Mouse (Mus musculus): ENCODE results near the gene Sbf2. TPM values are rescaled to one million over a fixed set of nuclear protein-coding genes. Genes with fewer than 3 reads are reported as not detected.

Sbf2 gene
- polyA plus RNA-seq, 1 experiment from 2014 or later = 24.7 TPM

DNA sequence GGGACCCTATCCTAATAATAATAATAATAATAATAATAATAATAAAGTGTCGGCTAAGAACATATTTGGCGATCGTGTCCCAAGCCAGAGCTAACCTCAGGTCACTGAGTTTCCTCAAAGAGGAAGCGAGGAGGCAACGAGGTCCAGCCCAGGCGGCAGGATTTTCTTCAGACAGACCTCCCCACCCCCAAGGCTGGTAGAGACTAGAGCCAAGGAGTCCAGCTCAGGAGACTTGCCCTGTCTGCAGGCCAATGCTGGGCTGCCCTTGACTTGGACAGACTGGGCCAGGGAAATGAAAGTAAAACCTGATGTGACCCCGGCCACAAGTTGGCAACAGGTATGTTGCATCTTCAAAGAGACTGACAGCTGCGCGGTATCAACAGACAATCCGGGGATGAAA lies 10.8 kb upstream of the Sbf2 start:
- WGBS = 72% methylated on average over 10 of the region's 10 CpGs
- Histone ChIP-seq H3K4me2 (ENCODE audit: low read depth, low read length) (no peak overlapping the region), H3K4me3 (ENCODE audit: low read length) (peak overlapping the region; percentile 33), H3K9me3 (ENCODE audit: control insufficient read depth, low read length) (no peaks in the 10 kb centered on the region), H3K36me3 (ENCODE audit: control insufficient read depth, insufficient read depth, low read length) (no peaks in the 10 kb centered on the region), H3K27ac (ENCODE audit: low read length) (no peak overlapping the region), H3K9ac (ENCODE audit: low read depth, low read length) (0 out of 2 replicates have a peak overlapping the region, but pooled peaks have one; percentile 45), H3K4me1 (ENCODE audit: control insufficient read depth, insufficient read depth, low read length) (peaks cover 31% of the 10 kb centered on the region), H3K27me3 (replicated peaks; ENCODE audit: control insufficient read depth, insufficient read depth, low read length) (peaks cover 13% of the 10 kb centered on the region; the same call in 1 of the 2 replicates)
- ATAC-seq = no peak

DNA sequence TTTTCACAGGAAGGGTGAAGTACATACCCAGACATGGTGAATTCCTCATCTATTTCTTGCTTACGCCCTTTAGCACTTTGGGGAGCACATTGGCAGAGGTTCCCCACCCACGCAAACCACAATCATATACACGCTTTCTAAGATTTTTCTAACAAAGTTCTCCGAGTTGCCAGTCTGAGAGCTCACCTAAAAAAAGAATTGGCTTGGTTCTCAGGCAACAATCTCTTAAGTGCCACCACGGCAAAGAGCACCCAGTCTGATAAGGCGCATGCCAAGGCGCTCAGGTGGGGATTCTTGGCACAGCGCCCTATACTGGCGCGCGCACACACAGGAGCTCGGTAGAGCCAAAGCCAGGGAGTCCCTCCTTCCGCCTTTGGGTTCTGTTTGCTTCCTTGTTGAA lies 10.2 kb upstream of the Sbf2 start:
- peaks cover 31% of the 10 kb centered on the region for H3K4me1 ChIP-seq (ENCODE audit: control insufficient read depth, insufficient read depth, low read length)
- peaks cover 13% of the 10 kb centered on the region; the same call in 1 of the 2 replicates for H3K27me3 ChIP-seq (replicated peaks; ENCODE audit: control insufficient read depth, insufficient read depth, low read length)
- no peak overlapping the region for H3K9ac ChIP-seq (ENCODE audit: low read depth, low read length)
- no peak overlapping the region for H3K4me2 ChIP-seq (ENCODE audit: low read depth, low read length)
- no peaks in the 10 kb centered on the region for H3K36me3 ChIP-seq (ENCODE audit: control insufficient read depth, insufficient read depth, low read length)
- 91% methylated on average over 13 of the region's 13 CpGs for WGBS
- H3K27ac ChIP-seq (ENCODE audit: low read length) = no peak overlapping the region
- H3K9me3 ChIP-seq (ENCODE audit: control insufficient read depth, low read length) = no peaks in the 10 kb centered on the region
- ATAC-seq = no peak
- no peak overlapping the region for H3K4me3 ChIP-seq (ENCODE audit: low read length)

DNA sequence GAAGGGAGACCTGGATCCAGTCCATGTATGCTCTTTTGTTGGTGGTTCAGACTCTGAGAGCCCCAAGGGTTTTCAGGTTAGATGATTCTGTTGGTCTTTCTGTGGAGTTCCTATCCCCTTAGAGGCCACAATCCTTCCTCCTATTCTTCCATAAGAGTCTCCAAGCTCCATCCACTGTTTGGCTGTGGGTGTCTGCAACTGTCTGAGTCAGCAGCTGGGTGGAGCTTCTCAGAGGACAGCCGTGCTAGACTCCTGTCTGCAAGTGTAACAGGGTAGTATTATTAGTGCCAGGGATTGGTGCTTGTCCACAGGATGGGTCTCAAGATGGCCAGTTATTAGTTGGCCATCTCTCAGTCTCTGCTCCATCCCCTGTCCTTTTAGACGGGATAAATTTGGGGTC lies 9.3 kb upstream of the Sbf2 start:
- Histone ChIP-seq H3K9ac (ENCODE audit: low read depth, low read length) (no peak overlapping the region), H3K4me3 (ENCODE audit: low read length) (no peak overlapping the region), H3K4me2 (ENCODE audit: low read depth, low read length) (no peak overlapping the region), H3K36me3 (ENCODE audit: control insufficient read depth, insufficient read depth, low read length) (no peaks in the 10 kb centered on the region), H3K4me1 (ENCODE audit: control insufficient read depth, insufficient read depth, low read length) (peaks cover 34% of the 10 kb centered on the region), H3K27ac (ENCODE audit: low read length) (no peak overlapping the region), H3K27me3 (replicated peaks; ENCODE audit: control insufficient read depth, insufficient read depth, low read length) (peaks cover 11% of the 10 kb centered on the region; the same call in 1 of the 2 replicates), H3K9me3 (ENCODE audit: control insufficient read depth, low read length) (no peaks in the 10 kb centered on the region)
- 60% methylated on average over 2 of the region's 2 CpGs for WGBS
- no peak for ATAC-seq

DNA sequence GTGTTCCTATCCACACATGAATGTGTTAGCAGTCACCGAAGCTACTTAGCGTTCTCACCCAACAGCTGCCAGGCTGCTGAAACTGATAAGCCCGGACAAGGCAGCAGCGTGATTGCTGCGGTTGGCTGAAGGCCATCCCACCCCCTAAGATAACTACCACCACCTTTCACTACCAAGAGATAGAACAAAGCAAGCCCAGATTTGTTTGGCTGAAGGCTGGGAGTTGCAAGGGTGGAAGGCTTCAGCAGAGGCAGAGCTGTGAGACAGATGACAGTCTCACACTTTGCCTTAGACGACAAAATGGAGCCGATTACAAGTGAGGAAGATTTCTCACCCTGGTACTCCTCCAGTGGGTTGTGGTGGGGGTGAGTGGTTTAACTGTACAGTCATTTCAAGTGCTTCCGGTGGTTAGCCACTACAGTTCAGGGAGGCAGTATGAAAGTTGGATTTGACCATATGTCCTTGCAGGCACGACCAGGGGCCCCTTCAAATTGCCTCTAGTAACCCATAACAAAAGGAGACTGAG lies 4.4 kb upstream of the Sbf2 start:
- no peaks in the 10 kb centered on the region for H3K9me3 ChIP-seq (ENCODE audit: control insufficient read depth, low read length)
- peaks cover 16% of the 10 kb centered on the region for H3K4me1 ChIP-seq (ENCODE audit: control insufficient read depth, insufficient read depth, low read length)
- no peak overlapping the region for H3K27ac ChIP-seq (ENCODE audit: low read length)
- 0 out of 2 replicates have a peak overlapping the region, but pooled peaks have one; percentile 24 for H3K9ac ChIP-seq (ENCODE audit: low read depth, low read length)
- no peaks in the 10 kb centered on the region for H3K27me3 ChIP-seq (replicated peaks; ENCODE audit: control insufficient read depth, insufficient read depth, low read length)
- no peak overlapping the region for H3K4me2 ChIP-seq (ENCODE audit: low read depth, low read length)
- no peak for ATAC-seq
- no peaks in the 10 kb centered on the region for H3K36me3 ChIP-seq (ENCODE audit: control insufficient read depth, insufficient read depth, low read length)
- H3K4me3 ChIP-seq (ENCODE audit: low read length) = no peak overlapping the region
- 25% methylated on average over 9 of the region's 9 CpGs for WGBS

DNA sequence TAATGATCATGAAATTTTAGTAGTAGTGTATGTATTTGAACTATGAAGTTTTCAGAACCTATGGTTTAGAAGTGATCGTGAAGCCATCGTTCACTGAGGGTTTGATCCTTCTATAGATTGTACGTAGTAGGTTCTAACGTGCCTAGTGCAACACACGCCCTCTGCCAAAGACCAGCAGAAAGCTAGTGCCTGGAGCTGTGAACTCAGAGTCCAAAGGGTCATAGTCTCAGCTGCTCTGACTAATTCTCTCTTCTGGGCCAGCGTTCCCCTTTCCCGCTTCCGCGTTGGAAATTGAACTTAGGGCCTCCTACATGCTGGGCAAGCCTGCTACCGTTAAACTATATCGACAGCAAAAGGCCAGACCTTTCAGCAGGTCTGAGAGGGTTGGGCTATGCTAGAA lies 1.1 kb upstream of the Sbf2 start:
- peak overlapping the region; percentile 79 for H3K4me2 ChIP-seq (ENCODE audit: low read depth, low read length)
- WGBS = 12% methylated on average over 11 of the region's 11 CpGs
- no peaks in the 10 kb centered on the region for H3K9me3 ChIP-seq (ENCODE audit: control insufficient read depth, low read length)
- no peaks in the 10 kb centered on the region for H3K27me3 ChIP-seq (replicated peaks; ENCODE audit: control insufficient read depth, insufficient read depth, low read length)
- peak overlapping the region; percentile 91; the same call in 1 of the 2 replicates for H3K4me3 ChIP-seq (ENCODE audit: low read length)
- H3K27ac ChIP-seq (ENCODE audit: low read length) = peak overlapping the region; percentile 100
- peak; percentile 73 for ATAC-seq
- H3K36me3 ChIP-seq (ENCODE audit: control insufficient read depth, insufficient read depth, low read length) = no peaks in the 10 kb centered on the region
- peaks cover 30% of the 10 kb centered on the region for H3K4me1 ChIP-seq (ENCODE audit: control insufficient read depth, insufficient read depth, low read length)
- no peak overlapping the region for H3K9ac ChIP-seq (ENCODE audit: low read depth, low read length)

DNA sequence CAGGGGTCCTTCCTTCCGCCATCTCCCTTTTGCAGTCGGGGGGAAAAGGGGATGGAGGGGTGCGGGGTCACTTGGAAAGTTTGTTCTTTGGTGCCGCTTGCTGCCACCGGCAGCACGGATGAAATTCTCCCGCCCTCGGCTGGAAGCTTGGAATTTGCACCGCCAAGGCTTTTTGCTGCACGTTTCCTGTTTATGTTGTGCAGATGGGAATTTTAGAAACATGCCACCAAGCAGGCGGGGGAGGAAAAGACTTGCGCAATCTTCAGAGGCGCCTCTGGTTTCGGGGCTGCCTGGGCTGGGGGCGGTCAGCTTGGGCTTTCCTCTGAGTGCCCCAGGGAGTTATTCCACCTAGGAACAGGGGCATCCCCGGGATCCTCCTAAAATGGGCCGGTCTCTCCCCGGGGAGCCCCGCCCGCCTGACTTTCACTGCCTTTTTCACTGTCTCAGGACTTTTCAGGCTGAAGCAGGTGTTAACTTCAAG lies 469 bp upstream of the Sbf2 start:
- ATAC-seq = peak; percentile 47
- H3K9ac ChIP-seq (ENCODE audit: low read depth, low read length) = peak overlapping the region; percentile 95
- H3K9me3 ChIP-seq (ENCODE audit: control insufficient read depth, low read length) = no peaks in the 10 kb centered on the region
- peaks cover 30% of the 10 kb centered on the region for H3K4me1 ChIP-seq (ENCODE audit: control insufficient read depth, insufficient read depth, low read length)
- H3K36me3 ChIP-seq (ENCODE audit: control insufficient read depth, insufficient read depth, low read length) = no peaks in the 10 kb centered on the region
- H3K27me3 ChIP-seq (replicated peaks; ENCODE audit: control insufficient read depth, insufficient read depth, low read length) = no peaks in the 10 kb centered on the region
- peak overlapping the region; percentile 91 for H3K4me3 ChIP-seq (ENCODE audit: low read length)
- peak overlapping the region; percentile 100 for H3K27ac ChIP-seq (ENCODE audit: low read length)
- H3K4me2 ChIP-seq (ENCODE audit: low read depth, low read length) = peak overlapping the region; percentile 79
- WGBS = under 1% methylated on average over 20 of the region's 20 CpGs

DNA sequence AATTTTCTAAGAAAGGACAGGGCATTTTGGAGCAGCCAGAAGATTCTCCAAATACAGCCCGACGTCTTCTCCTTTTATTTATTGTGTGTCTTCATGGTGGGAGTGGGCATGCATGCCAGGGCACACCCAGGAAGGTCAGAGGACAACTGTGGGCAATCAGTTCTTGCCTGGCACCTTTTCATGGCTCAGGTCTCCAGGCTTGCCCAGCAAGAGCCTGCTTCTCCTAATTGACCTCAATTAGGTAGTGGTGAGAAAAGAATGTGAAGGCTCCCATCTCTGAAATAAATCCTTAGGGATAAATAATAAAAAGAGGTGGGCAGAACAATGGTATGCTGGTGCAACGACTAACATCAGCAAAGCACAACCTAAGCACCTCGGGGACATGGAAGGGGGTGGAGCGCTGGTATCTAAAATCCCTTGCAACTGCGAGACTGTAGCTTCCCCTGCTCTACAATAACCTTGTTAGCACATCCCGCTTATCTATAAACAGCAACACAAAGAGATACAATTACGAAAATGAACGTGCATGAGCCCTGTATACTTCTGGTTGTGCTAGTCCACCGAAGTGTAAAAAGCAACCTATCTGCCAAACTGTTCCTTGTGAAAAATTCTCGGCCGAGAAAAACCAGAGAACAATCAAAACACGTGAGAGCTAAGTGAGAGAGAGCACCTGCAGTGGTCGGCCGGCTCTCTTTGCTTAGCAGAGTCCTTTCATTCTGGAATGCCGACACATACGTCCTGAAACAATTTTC lies 1.2 kb downstream of the Sbf2 start:
- WGBS = 5% methylated on average over 17 of the region's 17 CpGs
- peak overlapping the region; percentile 100 for H3K27ac ChIP-seq (ENCODE audit: low read length)
- H3K27me3 ChIP-seq (replicated peaks; ENCODE audit: control insufficient read depth, insufficient read depth, low read length) = no peaks in the 10 kb centered on the region
- H3K9me3 ChIP-seq (ENCODE audit: control insufficient read depth, low read length) = no peaks in the 10 kb centered on the region
- ATAC-seq = peak; percentile 0; the same call in 1 of the 2 replicates
- no peaks in the 10 kb centered on the region for H3K36me3 ChIP-seq (ENCODE audit: control insufficient read depth, insufficient read depth, low read length)
- H3K4me3 ChIP-seq (ENCODE audit: low read length) = peak overlapping the region; percentile 91
- H3K4me2 ChIP-seq (ENCODE audit: low read depth, low read length) = peak overlapping the region; percentile 74
- peak overlapping the region; percentile 95 for H3K9ac ChIP-seq (ENCODE audit: low read depth, low read length)
- H3K4me1 ChIP-seq (ENCODE audit: control insufficient read depth, insufficient read depth, low read length) = peaks cover 21% of the 10 kb centered on the region

DNA sequence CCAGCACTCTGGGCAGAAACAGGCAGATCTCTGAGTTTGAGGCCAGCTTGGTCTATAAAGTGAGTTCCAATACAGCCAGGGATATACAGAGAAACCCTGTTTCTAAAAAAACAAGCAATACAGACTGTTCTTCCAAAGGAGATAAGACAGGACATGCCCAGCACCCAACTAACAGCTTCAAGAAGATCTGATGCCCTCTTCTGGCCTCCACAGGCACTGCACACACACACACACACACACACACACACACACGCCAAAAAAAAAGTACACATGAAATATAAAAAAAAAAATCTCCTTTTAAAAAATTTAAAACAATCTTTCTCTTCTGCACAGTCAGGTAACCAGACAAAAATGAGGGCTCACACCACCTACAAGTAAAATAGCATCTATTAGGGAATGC lies 7.8 kb downstream of the Sbf2 start:
- 100% methylated on average over 1 of the region's 1 CpGs for WGBS

DNA sequence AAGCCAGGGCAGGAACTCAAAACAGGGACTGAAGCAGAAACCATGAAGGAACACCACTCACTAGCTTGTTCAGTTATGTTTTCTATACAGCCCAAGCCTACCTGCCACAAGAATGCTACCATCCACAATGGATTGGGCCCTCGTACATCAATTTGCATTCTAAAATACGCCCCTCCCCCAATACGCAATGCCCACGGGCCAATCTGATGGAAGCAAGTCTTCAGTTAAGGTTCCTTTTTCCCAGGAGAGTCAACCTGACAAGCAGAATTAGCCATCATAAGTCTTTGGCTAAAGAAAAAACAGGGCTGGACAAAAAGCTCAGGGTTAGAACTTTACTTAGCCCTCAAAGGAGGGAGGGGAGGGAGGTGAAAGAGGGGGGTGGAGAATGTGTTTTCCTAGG lies 9.2 kb downstream of the Sbf2 start:
- Histone ChIP-seq H3K9me3 (ENCODE audit: control insufficient read depth, low read length) (no peaks in the 10 kb centered on the region), H3K4me1 (ENCODE audit: control insufficient read depth, insufficient read depth, low read length) (no peaks in the 10 kb centered on the region), H3K4me3 (ENCODE audit: low read length) (no peak overlapping the region), H3K27ac (ENCODE audit: low read length) (no peak overlapping the region), H3K36me3 (ENCODE audit: control insufficient read depth, insufficient read depth, low read length) (no peaks in the 10 kb centered on the region), H3K9ac (ENCODE audit: low read depth, low read length) (no peak overlapping the region), H3K4me2 (ENCODE audit: low read depth, low read length) (no peak overlapping the region), H3K27me3 (replicated peaks; ENCODE audit: control insufficient read depth, insufficient read depth, low read length) (no peaks in the 10 kb centered on the region)
- WGBS = 84% methylated on average over 4 of the region's 4 CpGs
- no peak for ATAC-seq

More for the DNA sequence above, 7.8 kb downstream of the Sbf2 start:
- no peak overlapping the region for H3K4me2 ChIP-seq (ENCODE audit: low read depth, low read length)
- no peaks in the 10 kb centered on the region for H3K9me3 ChIP-seq (ENCODE audit: control insufficient read depth, low read length)
- no peak overlapping the region for H3K4me3 ChIP-seq (ENCODE audit: low read length)
- peaks cover 6% of the 10 kb centered on the region for H3K4me1 ChIP-seq (ENCODE audit: control insufficient read depth, insufficient read depth, low read length)
- H3K27ac ChIP-seq (ENCODE audit: low read length) = no peak overlapping the region
- H3K36me3 ChIP-seq (ENCODE audit: control insufficient read depth, insufficient read depth, low read length) = no peaks in the 10 kb centered on the region
- ATAC-seq = no peak
- no peak overlapping the region for H3K9ac ChIP-seq (ENCODE audit: low read depth, low read length)
- no peaks in the 10 kb centered on the region for H3K27me3 ChIP-seq (replicated peaks; ENCODE audit: control insufficient read depth, insufficient read depth, low read length)
